Mouse (Mus musculus) kidney, adult 2 months (tissue): ENCODE measurements around the gene Cphx2. TPM values are rescaled to one million over a fixed set of nuclear protein-coding genes. Genes with fewer than 3 reads are reported as not detected.
"Not testable (repeated sequence)": the region's sequence is repeated elsewhere in the genome, so short reads cannot be mapped to it uniquely, and the experiment has no call there.

Experiments used
- DNase-seq: peaks from one replicate; pipeline ENCODE4 v3.0.0; 2021
- H3K27ac ChIP-seq: fragments of 200-500 bp; 2 replicates; pipeline ENCODE4 v1.5.1; 2012; ENCODE audit warnings: low read depth, low read length, control low read depth, inconsistent platforms; ENCODE audit not compliant: insufficient read depth
- H3K27me3 ChIP-seq: fragments of 200-500 bp; replicated peaks from 2 replicates; pipeline ENCODE4 v1.6.1; 2012; ENCODE audit warnings: mild to moderate bottlenecking, moderate library complexity, low read length, inconsistent platforms; ENCODE audit not compliant: control insufficient read depth, insufficient read depth
- H3K36me3 ChIP-seq: fragments of 200-500 bp; 2 replicates; pipeline ENCODE4 v1.6.1; 2012; ENCODE audit warnings: mild to moderate bottlenecking, moderate library complexity, low read length, inconsistent platforms; ENCODE audit not compliant: control insufficient read depth, insufficient read depth
- H3K4me1 ChIP-seq: fragments of 200-500 bp; 2 replicates; pipeline ENCODE4 v1.6.1; 2011; ENCODE audit warnings: low read length; ENCODE audit not compliant: control insufficient read depth, insufficient read depth
- H3K4me3 ChIP-seq: fragments of 200-500 bp; 2 replicates; pipeline ENCODE4 v1.5.1; 2011; ENCODE audit warnings: mild to moderate bottlenecking, low read depth, low read length, control low read depth; ENCODE audit not compliant: insufficient read depth
- WGBS: fragments of 180-500 bp; shearing (Covaris S2); methylation state at CpG from one replicate; pipeline ENCODE4 v1.1.7; 2018; 5-methylcytosine and 5-hydroxymethylcytosine counted together
- polyA plus RNA-seq: library from polyadenylated mRNA; depleted of rRNA; stranded (reverse); fragments of >200 nt; gene quantifications from 2 replicates; pipeline ENCODE4 v1.2.3, GENCODE M21; 2012; rRNA removed

The Cphx2 gene
- 0.43 TPM in 1 of 2 replicates, not detected in the other for polyA plus RNA-seq

GRCm38 (mm10) chr14:26081216-26081615 lies at the start of gene Cphx2:
Cphx2 (plus strand) TSS chr14:26081516.
- WGBS = no CpG with 5 or more reads among the region's 6 CpGs
- H3K36me3 ChIP-seq = not testable (repeated sequence)

DNA sequence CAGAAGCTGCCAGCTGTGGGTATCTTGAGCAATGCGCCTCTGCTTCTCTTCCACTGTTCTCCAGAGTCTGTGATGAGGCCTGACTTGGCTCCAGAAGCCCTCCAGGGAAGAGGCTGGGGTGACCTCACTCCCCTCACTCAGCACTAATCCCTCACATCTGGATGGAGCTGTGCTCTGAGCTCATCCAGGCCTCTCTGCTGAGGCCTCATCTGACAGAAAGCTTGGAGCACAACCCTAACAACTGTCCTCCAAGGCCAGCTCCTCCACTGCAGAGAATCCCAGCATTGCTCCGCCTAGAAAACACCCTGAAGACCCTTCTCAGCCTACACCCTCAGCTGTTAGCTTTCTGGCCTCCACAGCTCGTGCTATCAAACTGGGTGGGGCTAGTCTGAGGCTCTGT lies 47.0 kb upstream of the Cphx2 start:
- not testable (repeated sequence) for H3K36me3 ChIP-seq, H3K4me3 ChIP-seq
- WGBS = no CpG with 5 or more reads among the region's 3 CpGs

More at GRCm38 (mm10) chr14:26081216-26081615, at the start of gene Cphx2:
- not testable (repeated sequence) for H3K4me1 ChIP-seq, H3K27ac ChIP-seq, H3K27me3 ChIP-seq, H3K4me3 ChIP-seq, DNase-seq

DNA sequence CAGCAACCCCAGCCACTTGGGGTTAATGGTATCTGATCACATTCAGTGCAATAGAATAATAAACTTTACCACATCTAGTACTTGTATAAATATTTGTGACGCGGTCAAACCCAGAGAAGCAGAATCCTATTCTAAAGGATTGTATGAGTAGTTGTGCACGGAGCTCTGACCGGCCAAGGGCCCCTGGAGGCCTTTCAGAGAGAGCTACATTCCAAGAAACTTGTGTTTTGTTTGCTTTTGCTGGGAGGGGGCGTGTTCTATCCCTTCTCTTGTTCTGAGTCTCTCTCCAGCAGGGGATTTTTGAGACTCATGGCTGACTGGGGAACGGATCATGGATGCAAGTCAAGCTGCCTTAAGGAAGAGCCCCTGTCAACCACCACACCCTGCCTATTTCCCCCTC lies 45.9 kb upstream of the Cphx2 start:
- H3K27ac ChIP-seq, H3K4me1 ChIP-seq, DNase-seq, H3K36me3 ChIP-seq, H3K4me3 ChIP-seq, H3K27me3 ChIP-seq: not testable (repeated sequence)
- WGBS = no CpG with 5 or more reads among the region's 6 CpGs

More for the DNA sequence above, 47.0 kb upstream of the Cphx2 start:
- H3K27me3 ChIP-seq, DNase-seq, H3K27ac ChIP-seq, H3K4me1 ChIP-seq: not testable (repeated sequence)

DNA sequence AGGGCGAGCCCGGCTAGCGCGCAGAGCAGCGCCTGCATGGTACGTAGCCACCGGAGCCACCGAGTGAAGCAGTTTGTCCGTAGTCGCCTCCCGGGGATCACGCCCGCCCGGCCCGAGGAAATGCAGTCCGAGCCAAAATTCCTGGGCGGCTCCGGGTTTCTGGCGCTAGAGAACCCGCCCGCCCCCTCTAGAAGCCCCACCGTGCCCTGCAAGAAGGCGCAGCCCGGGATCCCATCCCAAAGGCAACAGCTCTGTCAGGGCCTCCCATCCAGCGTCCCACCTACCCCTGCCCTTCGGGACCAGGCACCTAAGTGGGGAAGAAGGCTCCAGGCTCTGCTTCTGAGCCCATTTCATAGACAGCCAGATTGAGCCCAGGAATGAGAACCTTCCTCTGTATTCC lies 38.7 kb upstream of the Cphx2 start, which contains the start of gene Gm9780:
TSS of gene Gm9780 (minus strand) at position 101 of the 400 bp plus-strand sequence.
- DNase-seq, H3K4me1 ChIP-seq, H3K4me3 ChIP-seq, H3K36me3 ChIP-seq, H3K27me3 ChIP-seq, H3K27ac ChIP-seq: not testable (repeated sequence)
- WGBS = no CpG with 5 or more reads among the region's 26 CpGs

- not testable (repeated sequence) for H3K27me3 ChIP-seq, DNase-seq, H3K4me3 ChIP-seq, H3K36me3 ChIP-seq, H3K27ac ChIP-seq, H3K4me1 ChIP-seq
- WGBS = no CpG with 5 or more reads among the region's 5 CpGs
Observed at GRCm38 (mm10) chr14:26045007-26045406, 36.3 kb upstream of the Cphx2 start.

DNA sequence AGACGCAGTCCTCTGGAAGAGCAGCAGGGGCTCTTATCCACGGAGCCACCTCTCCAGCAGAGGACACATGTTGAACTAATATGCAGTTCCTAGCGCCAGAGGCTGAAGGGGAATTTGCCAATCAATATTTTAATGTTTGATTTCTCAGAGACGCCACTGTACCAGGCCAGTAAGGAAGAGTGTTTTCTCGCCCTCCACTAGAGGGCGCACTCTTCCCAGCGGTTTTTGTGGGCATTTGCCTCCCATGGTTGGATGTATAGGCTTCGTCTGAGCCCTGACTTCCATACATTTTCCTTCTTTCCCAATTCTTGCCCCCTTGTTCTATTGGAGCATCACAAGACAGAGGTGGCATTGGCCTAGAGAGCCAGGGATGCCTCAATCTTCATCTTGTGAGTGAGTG lies 34.3 kb upstream of the Cphx2 start:
- not testable (repeated sequence) for H3K36me3 ChIP-seq, H3K4me3 ChIP-seq, H3K27ac ChIP-seq, H3K4me1 ChIP-seq, H3K27me3 ChIP-seq, DNase-seq
- no CpG with 5 or more reads among the region's 8 CpGs for WGBS

DNA sequence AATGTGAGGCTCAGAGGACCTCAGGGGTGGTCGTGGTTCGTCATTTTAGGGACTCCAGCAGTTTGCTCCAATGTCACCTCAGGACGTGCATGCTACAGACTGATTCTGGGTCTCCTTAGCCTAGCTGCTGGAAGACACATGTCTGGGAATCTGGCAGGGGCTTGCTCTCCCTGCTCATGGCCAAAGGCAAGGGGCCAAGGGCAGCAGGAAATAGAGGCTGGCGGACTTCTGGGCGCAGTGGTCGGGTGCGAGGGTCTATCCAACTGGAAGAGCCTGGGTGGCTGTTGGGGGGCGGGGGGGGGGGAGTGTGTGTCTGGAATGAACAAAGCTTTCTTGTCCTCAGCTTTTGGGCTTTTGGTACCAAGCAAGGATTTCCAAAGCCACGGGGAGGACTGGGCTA lies 32.5 kb upstream of the Cphx2 start:
- not testable (repeated sequence) for H3K27ac ChIP-seq, DNase-seq, H3K4me1 ChIP-seq, H3K36me3 ChIP-seq, H3K27me3 ChIP-seq, H3K4me3 ChIP-seq
- no CpG with 5 or more reads among the region's 9 CpGs for WGBS

- not testable (repeated sequence) for H3K36me3 ChIP-seq, H3K4me1 ChIP-seq, H3K27ac ChIP-seq, H3K27me3 ChIP-seq, H3K4me3 ChIP-seq, DNase-seq
- WGBS = no CpG with 5 or more reads among the region's 3 CpGs
Observed at GRCm38 (mm10) chr14:26058184-26058583, 23.1 kb upstream of the Cphx2 start.

GRCm38 (mm10) chr14:26059362-26059761 lies 22.0 kb upstream of the Cphx2 start:
- H3K4me1 ChIP-seq, DNase-seq, H3K4me3 ChIP-seq, H3K27ac ChIP-seq, H3K36me3 ChIP-seq, H3K27me3 ChIP-seq: not testable (repeated sequence)
- WGBS = no CpG with 5 or more reads among the region's 6 CpGs

GRCm38 (mm10) chr14:26066574-26067324 lies 14.6 kb upstream of the Cphx2 start:
- DNase-seq, H3K27me3 ChIP-seq, H3K4me1 ChIP-seq, H3K27ac ChIP-seq, H3K36me3 ChIP-seq, H3K4me3 ChIP-seq: not testable (repeated sequence)
- WGBS = no CpG with 5 or more reads among the region's 44 CpGs

- WGBS = no CpG with 5 or more reads among the region's 10 CpGs
- not testable (repeated sequence) for H3K27me3 ChIP-seq, DNase-seq, H3K27ac ChIP-seq, H3K4me1 ChIP-seq, H3K36me3 ChIP-seq, H3K4me3 ChIP-seq
Observed at GRCm38 (mm10) chr14:26067325-26067633, 14.0 kb upstream of the Cphx2 start, which contains the start of gene Tmem254c. Tmem254c (minus strand) TSS chr14:26067355.
